Mouse (Mus musculus): Measurements from ENCODE around the gene Txlnb. TPM values are rescaled to one million over a fixed set of nuclear protein-coding genes. Genes with fewer than 3 reads are reported as not detected.
"Not testable (repeated sequence)": the region's sequence is repeated elsewhere in the genome, so short reads cannot be mapped to it uniquely, and the experiment has no call there.

The Txlnb gene
- total RNA-seq, 4 experiments from 2014 or later = 374 to 407 (median 392) TPM

DNA sequence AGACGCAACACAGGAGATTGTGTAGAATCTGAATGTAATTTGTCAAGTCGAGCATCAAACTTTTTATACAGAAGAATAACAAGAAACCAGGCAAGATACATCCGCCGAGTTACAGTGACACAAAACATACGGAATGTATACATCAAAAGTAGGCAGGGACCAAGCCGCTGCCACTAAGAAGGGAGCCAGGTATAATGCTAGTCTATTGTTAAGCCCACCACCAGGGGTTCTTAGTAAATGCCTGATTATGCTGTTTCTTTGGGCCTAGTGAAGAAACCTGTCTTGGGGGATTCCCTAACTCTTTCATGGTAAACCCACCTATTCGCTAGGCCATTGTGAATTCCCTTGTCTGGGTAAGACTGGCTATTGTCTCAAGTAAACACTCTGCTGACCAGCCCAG is 24.4 kb downstream of the Txlnb start:
- not testable (repeated sequence) for DNase-seq (ENCODE audit: low spot score in 2 of 2)

DNA sequence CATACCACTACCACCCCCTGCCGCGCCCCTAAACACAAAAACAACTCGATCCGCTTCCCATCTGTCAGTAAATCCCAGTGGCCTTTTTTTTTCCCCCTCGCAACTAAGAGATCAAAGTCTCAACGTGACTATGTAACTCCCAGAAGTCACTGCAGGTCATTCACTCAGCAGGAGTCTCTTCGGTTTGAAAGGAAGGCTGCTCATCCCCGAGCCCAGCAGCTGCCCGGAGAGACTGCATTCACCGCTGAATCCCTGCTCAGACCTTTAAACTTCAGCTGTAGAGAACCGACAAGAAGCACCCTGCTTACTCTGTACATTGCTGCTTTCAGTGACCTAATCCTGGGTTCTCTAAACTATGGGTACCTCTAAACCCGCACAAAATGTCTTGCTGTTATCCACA is 31.4 kb downstream of the Txlnb start:
- DNase-seq (ENCODE audit: low spot score in 2 of 2) = no peak

DNA sequence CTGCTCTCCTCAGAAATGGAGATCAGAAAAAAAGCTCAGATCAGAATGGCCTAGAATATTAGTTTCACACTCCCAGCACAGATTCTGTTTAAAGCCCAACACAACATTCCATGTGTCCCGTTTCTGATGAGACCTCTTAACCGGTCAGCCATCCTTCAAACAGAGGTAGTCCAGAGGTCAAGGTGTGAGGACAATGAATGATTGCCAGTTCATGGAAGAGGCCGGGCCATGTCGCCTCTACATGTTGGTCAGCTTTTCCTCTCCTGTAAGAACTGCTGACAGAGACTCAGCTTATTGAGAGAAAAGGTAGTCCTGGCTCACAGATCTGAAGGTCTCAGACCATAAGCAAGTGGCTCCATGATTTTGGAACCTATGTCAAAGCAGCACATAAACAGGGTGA is 33.2 kb downstream of the Txlnb start:
- no peak for DNase-seq (ENCODE audit: low spot score in 2 of 2)

DNA sequence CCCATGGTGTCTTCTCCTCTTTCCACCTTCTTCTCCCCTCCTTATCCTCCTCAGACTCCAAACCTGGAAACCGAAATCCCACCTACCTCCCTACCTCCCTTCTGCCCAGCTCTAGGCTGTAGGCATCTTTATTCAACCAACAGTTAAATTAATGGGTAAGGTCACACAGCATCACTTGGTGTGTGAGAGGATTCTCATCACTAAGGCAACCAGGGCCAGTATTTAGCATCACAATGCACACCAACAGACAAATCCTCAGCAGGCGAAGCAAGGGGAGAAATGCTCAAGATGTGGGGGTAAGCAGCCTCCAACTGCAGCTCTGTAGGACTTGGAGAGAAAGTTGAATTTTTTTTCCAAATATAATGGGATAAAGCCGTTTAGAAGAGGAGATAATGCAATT is 35.0 kb downstream of the Txlnb start:
- DNase-seq (ENCODE audit: low spot score in 2 of 2) = no peak

DNA sequence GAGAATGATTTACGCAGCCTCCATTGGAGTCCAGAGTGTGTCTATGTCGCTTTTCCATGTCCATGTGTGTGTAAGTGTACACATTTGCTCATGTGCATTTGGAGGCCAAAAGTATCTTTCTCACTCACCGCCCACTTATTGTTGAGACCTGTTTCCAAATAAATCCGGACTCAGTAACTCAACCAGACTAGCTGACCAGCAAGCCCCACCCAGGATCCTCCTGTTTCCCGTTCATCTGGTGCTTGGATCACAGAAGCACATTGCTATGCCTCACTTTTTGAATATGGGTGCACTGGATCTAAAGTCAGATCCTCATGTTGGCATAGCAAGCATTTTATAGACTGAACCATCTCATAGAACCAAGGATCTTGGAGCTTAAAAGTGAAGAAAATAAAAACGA is 39.0 kb downstream of the Txlnb start:
- no peak for DNase-seq (ENCODE audit: low spot score in 2 of 2)

DNA sequence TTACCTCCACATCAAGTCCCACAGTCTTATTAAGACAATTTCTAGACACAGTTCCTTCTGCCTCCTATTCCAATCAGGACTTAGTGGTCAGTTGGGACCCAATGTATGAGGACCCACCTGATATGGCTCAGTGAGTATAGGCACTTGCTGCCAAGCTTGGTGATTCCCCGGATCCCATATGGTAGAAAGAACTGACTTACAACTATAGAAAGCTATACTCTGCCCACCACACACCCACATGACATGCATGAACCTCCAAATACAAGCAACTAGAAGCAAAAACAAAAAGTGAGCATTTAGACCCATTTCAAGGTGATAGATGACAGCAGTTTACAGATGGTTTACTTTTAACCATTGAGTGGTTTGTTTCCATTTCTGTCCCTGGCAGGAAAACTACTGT is 40.2 kb downstream of the Txlnb start:
- DNase-seq (ENCODE audit: low spot score in 2 of 2) = no peak

DNA sequence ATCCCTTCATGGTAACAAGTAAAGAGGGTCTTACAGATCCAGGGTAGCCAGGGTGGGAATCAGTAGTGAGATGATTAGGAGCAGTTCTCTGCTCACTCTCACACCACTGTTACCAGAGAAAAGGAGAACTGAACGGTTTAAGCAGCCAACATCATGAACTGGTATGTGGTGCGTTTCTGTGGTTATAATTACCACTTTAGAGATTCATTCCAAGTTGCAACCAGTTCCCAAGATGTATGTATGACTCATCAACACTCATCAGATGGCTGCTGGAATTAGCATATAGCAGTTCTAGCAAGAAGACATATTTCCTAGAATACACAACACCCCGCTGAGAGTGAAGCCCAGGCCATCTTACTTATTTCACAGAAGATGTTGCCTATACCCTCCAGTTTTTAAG is 46.0 kb downstream of the Txlnb start:
- no peak for DNase-seq (ENCODE audit: low spot score in 2 of 2)

DNA sequence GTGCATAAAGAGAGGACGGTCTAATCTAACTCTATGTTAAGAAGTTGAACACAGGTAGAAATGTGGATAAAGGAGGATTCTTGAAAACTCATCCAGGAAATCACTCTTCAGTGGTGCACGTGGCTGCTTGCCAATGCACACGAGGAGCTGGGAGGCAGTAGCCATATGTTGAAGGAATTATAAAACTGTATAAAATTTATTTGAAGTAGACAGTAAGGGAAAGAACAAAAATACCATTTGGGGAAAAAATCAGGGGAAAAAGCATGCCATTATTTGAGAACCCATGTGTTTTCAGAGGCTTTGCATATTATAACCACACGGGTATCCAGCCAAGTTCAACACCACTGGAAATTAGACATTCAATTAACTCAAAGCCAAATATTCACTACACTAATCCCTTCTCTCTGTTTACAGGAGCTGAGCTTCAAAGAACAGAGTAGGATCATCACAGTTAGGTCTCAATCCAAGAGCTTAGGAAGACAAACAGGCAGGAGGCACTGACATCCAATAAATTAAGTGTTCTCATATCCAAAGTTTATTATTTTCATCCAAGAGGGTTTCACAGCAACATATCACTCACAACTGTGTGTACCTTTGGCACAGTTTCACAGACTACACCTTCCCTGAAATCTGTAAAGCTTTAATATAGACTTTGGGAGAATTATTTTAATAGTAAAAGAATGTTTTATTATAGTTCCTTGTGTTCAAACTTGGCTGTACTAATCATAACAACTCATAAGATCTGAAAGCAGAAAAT is 48.9 kb downstream of the Txlnb start:
- no peak for DNase-seq (ENCODE audit: low spot score in 2 of 2)

DNA sequence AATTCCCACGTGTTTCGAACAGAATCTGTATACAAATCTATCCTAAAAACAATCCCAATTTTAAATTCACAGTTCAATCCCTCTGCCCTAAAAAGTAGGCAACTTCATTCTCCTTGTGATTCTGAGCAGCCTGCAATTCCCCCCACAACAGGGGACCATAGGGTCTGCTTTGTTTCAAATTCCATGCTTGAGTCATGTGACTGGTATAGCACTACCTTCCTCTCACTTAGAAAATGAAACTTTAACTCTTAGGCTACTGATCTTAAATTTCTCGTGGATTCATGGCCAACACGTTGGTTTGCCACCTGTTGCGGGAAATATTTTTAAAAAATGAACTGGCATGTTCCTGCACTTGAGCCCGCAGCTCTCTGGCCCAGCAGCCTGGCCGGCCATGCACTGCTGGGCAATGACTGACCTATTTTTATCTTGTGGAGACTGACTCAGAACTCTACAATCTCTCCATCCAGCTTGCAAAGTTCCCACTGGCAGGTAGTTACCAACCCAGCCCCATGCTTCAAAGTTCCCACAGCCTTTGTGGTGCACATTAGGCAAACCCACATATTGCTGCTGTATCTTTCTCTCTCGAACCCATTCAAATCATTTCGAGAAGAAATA is 61.7 kb downstream of the Txlnb start:
- DNase-seq (ENCODE audit: low spot score in 2 of 2) = no peak

DNA sequence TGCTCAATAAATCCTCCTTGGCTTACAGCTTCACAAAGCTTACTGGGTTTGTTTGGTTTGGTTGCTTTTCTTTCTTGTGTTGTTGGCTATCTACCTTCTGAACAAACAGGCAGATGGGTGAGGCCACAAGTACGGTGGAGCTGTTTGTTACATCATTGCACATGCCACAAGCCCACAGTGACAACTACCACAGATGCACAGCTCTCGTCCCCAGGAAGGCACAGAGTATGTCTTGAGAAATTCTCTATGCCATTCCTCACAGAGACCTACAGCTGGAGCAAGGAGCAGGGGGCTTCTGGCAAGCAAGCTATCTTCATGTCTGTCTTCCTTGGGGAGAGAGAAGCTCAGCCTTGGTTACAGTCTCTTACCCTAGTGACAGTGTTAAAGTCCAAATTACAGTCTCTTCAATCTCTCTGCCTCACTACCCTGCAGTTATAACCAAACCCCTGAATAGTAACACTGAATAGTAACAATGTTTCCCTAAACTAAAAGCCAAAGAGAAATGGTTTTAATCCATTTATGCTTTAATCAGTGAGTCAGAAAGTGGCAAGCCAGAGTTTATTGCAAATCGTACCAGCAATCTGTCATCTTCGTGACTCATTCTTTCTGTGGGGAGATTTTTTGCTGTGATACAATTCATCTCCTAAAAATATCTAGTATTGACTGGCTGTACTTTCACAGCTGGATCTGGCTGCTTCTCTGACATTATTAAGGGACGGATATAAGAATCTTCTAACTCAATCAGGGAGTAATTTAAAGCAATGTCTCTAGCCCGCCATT is 64.9 kb downstream of the Txlnb start:
- DNase-seq (ENCODE audit: low spot score in 2 of 2) = no peak

DNA sequence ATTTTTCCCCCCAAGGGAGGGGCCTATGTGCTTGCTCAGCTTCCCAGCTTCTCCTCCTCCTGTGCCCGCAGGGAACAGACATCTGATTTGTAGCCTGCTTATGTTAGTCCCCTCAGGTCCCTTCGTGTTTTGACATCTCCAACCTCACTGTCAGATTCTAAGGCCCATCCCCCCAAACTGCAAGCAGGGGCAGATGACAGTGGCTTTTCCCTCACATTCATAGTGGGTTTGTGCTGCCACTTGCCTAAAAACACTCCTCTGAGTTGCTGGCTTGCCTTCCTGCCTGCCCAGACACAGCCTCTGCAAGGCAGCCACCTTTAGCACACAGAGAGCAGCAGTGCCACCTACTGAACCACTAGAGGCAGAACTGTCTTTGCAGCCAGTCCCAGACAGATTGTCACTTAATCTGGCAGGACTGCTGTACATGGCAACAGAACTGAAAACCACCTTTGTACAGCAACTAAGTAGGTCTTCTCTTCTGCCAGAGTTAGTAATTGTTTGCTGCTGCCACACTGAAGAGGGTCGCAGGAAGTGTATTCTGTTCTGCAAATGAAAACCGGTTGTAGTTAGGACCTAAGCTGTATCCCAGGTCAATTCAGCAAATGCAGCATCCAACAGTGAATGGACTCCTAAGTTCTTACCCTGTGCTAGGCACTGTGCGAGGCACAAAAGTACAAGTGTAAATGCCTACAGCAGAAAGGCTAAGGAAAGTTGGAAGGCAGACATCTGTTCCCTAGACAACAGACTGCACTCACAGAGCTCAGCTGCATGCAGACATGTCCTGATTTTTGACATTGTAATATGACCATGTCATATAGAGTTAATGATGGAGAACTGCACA is 74.0 kb downstream of the Txlnb start:
- peak; percentile 24 to 38 for DNase-seq (ENCODE audit: low spot score in 2 of 2)

DNA sequence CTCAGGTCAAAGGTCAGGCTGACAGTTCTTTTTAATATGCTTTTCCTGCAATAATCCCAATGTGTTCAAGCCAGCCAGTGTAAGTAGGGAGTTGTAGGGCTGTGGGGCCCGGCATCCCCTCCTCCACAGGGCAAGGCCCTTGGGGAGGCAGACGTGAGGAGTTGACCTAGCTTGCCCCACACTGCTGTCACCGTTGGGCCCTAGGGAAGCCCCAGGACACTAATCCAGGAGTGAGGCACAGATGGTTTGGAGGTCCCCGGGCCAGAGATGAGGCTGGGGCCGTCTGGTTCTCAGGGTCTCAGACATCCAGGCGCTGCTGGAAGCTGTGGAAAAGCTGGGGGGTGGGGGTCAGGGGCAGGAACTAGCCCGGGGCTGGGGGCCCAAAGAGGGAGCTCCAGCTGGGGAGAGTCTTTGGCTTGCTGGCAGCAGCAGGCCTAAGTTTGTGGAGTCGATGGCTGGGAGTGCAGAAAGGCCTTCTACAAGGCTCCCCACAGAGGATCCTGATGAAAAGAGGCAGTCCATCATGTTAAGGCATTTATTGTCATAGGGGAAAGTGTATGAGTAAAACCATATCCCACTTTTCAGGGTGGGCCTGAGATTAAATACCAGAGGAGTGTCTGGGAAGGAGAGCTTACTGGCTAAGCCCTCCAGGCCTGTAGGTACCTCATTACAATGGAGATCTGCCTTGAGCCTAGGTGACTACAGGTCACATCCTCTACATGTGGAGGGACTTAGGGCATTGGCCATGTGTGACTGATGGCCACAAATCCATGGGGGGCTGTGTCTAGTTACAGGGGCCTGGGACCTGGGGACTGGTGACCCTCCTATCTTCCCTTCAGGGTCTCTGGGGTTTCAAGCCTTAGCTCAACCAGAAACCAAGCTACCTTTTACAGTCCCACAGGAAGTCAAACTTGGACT is 82.2 kb downstream of the Txlnb start:
- no peak for DNase-seq (ENCODE audit: low spot score in 2 of 2)

DNA sequence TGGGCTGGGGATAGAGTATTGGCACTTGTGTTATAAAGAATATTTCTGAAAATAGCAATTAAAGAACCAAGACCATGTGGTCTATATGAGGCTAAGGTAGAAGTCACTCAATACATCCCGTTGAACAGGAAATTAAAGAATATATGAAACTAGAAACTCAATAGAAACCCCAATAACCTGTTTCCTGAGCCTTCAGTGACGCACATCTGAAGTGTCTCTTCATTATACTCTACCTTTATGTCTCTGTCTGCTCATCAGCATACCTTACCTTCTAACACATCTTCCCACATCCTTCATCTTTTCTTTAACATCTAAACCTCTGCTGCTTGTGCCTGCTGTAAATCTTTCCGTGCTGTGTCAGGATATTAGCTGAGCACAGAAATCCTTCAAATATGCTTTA is 84.0 kb downstream of the Txlnb start:
- no peak for DNase-seq (ENCODE audit: low spot score in 2 of 2)

DNA sequence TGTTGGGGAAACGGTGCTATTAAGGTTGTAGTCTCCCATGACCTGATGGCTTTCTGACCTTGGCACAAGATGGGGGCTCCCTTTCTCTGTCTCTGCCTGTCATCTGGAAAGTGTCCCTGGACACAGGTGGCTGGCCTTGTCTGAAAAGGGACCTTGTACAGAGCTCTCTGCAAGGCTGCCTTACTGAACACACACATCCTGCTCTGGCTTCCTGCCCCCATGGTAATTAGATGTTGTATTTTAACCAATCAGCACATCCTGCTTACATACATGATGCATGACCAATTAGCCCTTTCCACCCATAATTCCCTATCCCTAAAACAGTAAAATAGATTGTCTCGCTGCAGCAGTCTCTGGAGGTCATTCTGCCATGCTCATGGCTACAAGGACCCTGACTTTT is 84.7 kb downstream of the Txlnb start:
- DNase-seq (ENCODE audit: low spot score in 2 of 2) = no peak

Other genes starting within 250 kb of the Txlnb start
- 10 to 100 TPM; 30.2 to 66.6 (median 41.0) TPM for gene Cited2, start 73.0 kb upstream of the Txlnb start, total RNA-seq (2022)
- 10 to 100 TPM; 17.4 to 22.7 (median 20.4) TPM for gene Heca, start 151.8 kb downstream of the Txlnb start, total RNA-seq (2022)
- gene Abracl, start 227.1 kb downstream of the Txlnb start, total RNA-seq (2022) = 1 to 10 TPM in 3 of 4 experiments, under 1 TPM in 1; 0.58 to 3.8 (median 1.5) TPM

Measured in gastrocnemius, adult 8-10 months (tissue).